Comparison of ENCODE assay signal across 7 mouse cellular contexts in the genomic region with DNA sequence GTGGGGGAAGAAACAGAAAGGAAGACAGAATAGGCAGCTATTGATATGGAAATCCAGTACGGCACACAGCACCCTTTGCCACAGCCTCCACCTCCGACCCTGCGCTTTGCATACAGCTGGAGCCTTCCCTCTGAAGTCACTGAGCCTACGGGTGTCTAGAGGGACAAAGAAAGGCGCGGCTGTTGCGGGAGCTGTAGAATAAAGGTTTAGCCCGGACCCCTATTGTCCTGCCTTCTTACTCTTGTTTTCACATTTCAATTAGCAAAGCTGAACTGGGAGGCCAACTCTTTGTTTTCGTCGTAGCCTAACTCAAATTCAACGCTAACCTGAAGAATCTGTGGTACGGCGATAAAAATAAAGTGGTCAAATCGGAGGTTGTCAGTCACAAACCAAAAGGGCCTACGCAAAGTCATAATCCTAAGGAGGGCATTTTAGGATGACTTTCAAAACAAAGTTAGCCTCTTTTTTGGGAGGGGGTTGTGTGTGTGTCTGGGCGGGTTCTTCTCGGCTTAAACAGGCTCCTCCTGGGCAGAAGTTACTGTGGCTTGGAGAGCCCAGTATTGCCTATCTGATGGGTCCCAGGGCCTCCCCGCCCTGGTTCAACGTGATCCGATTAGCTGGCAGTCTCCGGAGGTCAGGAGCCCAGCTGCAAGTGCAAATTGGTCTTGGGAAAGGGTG. TPM values are rescaled to one million over a fixed set of nuclear protein-coding genes. Genes with fewer than 3 reads are reported as not detected.
DNase-seq lines count a peak whose midpoint lies in the region; ATAC-seq and TF ChIP-seq lines count a peak whose summit lies in the region.

No protein-coding gene starts in this region.

- 5% methylated on average over 21 of the region's 21 CpGs for WGBS in embryonic facial prominence, embryonic 11.5 days
- WGBS in hindbrain, embryonic 13.5 days: 2% methylated on average over 21 of the region's 21 CpGs
- 1% methylated on average over 21 of the region's 21 CpGs for WGBS in midbrain, embryonic 13.5 days

- peaks cover 4% of the 10 kb centered on the region; the same call in 1 of the 2 replicates for H3K27me3 ChIP-seq in embryonic facial prominence, embryonic 11.5 days (ENCODE audit: control insufficient read depth, insufficient read depth, low read length)
- H3K27me3 ChIP-seq in hindbrain, embryonic 13.5 days: no peaks in the 10 kb centered on the region
- H3K27me3 ChIP-seq in midbrain, embryonic 13.5 days: no peaks in the 10 kb centered on the region

- H3K9me3 ChIP-seq in embryonic facial prominence, embryonic 11.5 days (replicated peaks; ENCODE audit: control insufficient read depth, low read length): no peaks in the 10 kb centered on the region
- H3K9me3 ChIP-seq in hindbrain, embryonic 13.5 days: no peaks in the 10 kb centered on the region
- 0 out of 2 replicates have a peak, but pooled peaks cover under 1% of the 10 kb centered on the region for H3K9me3 ChIP-seq in midbrain, embryonic 13.5 days

- H3K4me1 ChIP-seq in embryonic facial prominence, embryonic 11.5 days (ENCODE audit: control insufficient read depth, insufficient read depth, low read length): no peaks in the 10 kb centered on the region; the same call in 1 of the 2 replicates
- peaks cover 30% of the 10 kb centered on the region for H3K4me1 ChIP-seq in hindbrain, embryonic 13.5 days (replicated peaks)
- peaks cover 40% of the 10 kb centered on the region for H3K4me1 ChIP-seq in midbrain, embryonic 13.5 days (replicated peaks)

- intact Hi-C loops in left cerebral cortex, postnatal 4 days (cut with DNase I): no loop called here

- H3K4me2 ChIP-seq in embryonic facial prominence, embryonic 11.5 days (ENCODE audit: low read depth, low read length): peak overlapping the region; percentile 14
- peak overlapping the region; percentile 48 for H3K4me2 ChIP-seq in hindbrain, embryonic 13.5 days
- H3K4me2 ChIP-seq in midbrain, embryonic 13.5 days (replicated peaks): peak overlapping the region; percentile 43

- peak; percentile 92 for DNase-seq in brain, embryonic 14.5 days (ENCODE audit: low read depth)
- peak; percentile 66 for DNase-seq in embryonic facial prominence, embryonic 11.5 days (ENCODE audit: low spot score)
- no peak for DNase-seq in adipocyte (ENCODE audit: low spot score)
- no peak for DNase-seq in left cerebral cortex, postnatal 4 days
- no peak for DNase-seq in kidney, adult 11 months

- H3K27ac ChIP-seq in embryonic facial prominence, embryonic 11.5 days (replicated peaks; ENCODE audit: low read depth, low read length): peak overlapping the region; percentile 22; the same call in 1 of the 2 replicates
- peak overlapping the region; percentile 86 for H3K27ac ChIP-seq in hindbrain, embryonic 13.5 days
- peak overlapping the region; percentile 93 for H3K27ac ChIP-seq in midbrain, embryonic 13.5 days

- TF ChIP-seq CTCF in brain, embryonic 14.5 days (IDR thresholded peaks at IDR 0.05; ENCODE audit: borderline replicate concordance, extremely low read depth, insufficient read depth, insufficient read length): no peak

- TF ChIP-seq POLR2A in brain, embryonic 14.5 days (IDR thresholded peaks at IDR 0.05; ENCODE audit: borderline replicate concordance, extremely low read depth, insufficient read depth, insufficient read length, poor library complexity, severe bottlenecking): no peak

- no peaks in the 10 kb centered on the region for H3K36me3 ChIP-seq in embryonic facial prominence, embryonic 11.5 days (replicated peaks; ENCODE audit: control insufficient read depth, insufficient read depth, low read depth, low read length)
- H3K36me3 ChIP-seq in hindbrain, embryonic 13.5 days: no peaks in the 10 kb centered on the region
- H3K36me3 ChIP-seq in midbrain, embryonic 13.5 days: no peaks in the 10 kb centered on the region

- 0 out of 2 replicates have a peak overlapping the region, but pooled peaks have one; percentile 5 for H3K4me3 ChIP-seq in embryonic facial prominence, embryonic 11.5 days (ENCODE audit: low read depth, low read length)
- H3K4me3 ChIP-seq in hindbrain, embryonic 13.5 days: peak overlapping the region; percentile 23; the same call in 1 of the 2 replicates
- peak overlapping the region; percentile 16 for H3K4me3 ChIP-seq in midbrain, embryonic 13.5 days (replicated peaks)

- ATAC-seq in embryonic facial prominence, embryonic 11.5 days (replicated peaks; ENCODE audit: insufficient number of reproducible peaks, low FRiP score, low TSS enrichment, low read depth): peak; percentile 87
- peak; percentile 82 for ATAC-seq in hindbrain, embryonic 13.5 days (ENCODE audit: low FRiP score)
- peak; percentile 93 for ATAC-seq in midbrain, embryonic 13.5 days

- H3K9ac ChIP-seq in embryonic facial prominence, embryonic 11.5 days (replicated peaks; ENCODE audit: low read length): peak overlapping the region; percentile 25; the same call in 1 of the 2 replicates
- peak overlapping the region; percentile 60 for H3K9ac ChIP-seq in hindbrain, embryonic 13.5 days
- peak overlapping the region; percentile 52; the same call in 1 of the 2 replicates for H3K9ac ChIP-seq in midbrain, embryonic 13.5 days (replicated peaks)

RNA-seq across cellular contexts. Expression of gene Mtcl1, which starts 30.4 kb away (rescaled TPM):
- polyA plus RNA-seq in brain, embryonic 14.5 days (2012; rRNA removed): 18.8 and 34.8 TPM in 2 replicates
- polyA plus RNA-seq in embryonic facial prominence, embryonic 11.5 days (2014; fragmentation: Nextera tagmentation; extraction: Ambion mirVana): 6.0 and 8.9 TPM in 2 replicates
- 50.9 TPM in 2 replicates for polyA plus RNA-seq in hindbrain, embryonic 13.5 days (2015; fragmentation: Nextera tagmentation; extraction: Ambion mirVana)
- polyA plus RNA-seq in midbrain, embryonic 13.5 days (2015; fragmentation: Nextera tagmentation; extraction: Ambion mirVana): 50.0 and 56.8 TPM in 2 replicates
- 10 to 100 TPM; 70.8 to 75.9 TPM for total RNA-seq in left cerebral cortex, postnatal 4 days (2021)

RNA-seq across cellular contexts. Expression of gene Rab12, which starts 39.6 kb away (rescaled TPM):
- 98.7 and 107 TPM in 2 replicates for polyA plus RNA-seq in brain, embryonic 14.5 days (2012; rRNA removed)
- 41.1 and 41.9 TPM in 2 replicates for polyA plus RNA-seq in embryonic facial prominence, embryonic 11.5 days (2014; fragmentation: Nextera tagmentation; extraction: Ambion mirVana)
- 60.7 and 66.5 TPM in 2 replicates for polyA plus RNA-seq in hindbrain, embryonic 13.5 days (2015; fragmentation: Nextera tagmentation; extraction: Ambion mirVana)
- polyA plus RNA-seq in midbrain, embryonic 13.5 days (2015; fragmentation: Nextera tagmentation; extraction: Ambion mirVana): 52.0 and 59.0 TPM in 2 replicates
- 100 to 1,000 TPM; 154 to 159 TPM for total RNA-seq in left cerebral cortex, postnatal 4 days (2021)

Comparison
In these comparisons a context has a peak if more than half of its experiments do, and no peak if none do; other contexts are left out.
1. DNase-seq: peak in brain, embryonic 14.5 days (single experiment) and embryonic facial prominence, embryonic 11.5 days (single experiment); none in adipocyte (single experiment), left cerebral cortex, postnatal 4 days (single experiment) and kidney, adult 11 months (single experiment).
2. H3K27ac ChIP-seq: peak in every context shown above with its lines; median percentile 93 in midbrain, embryonic 13.5 days; 86 in hindbrain, embryonic 13.5 days; 22 in embryonic facial prominence, embryonic 11.5 days.
3. Peak in every context shown above with its lines, with median percentiles within 50 percentile points of each other: ATAC-seq, H3K4me2 ChIP-seq, H3K4me3 ChIP-seq and H3K9ac ChIP-seq.